Mouse (Mus musculus): ENCODE measurements around the gene Cd3e. TPM values are rescaled to one million over a fixed set of nuclear protein-coding genes. Genes with fewer than 3 reads are reported as not detected.

Cd3e gene
- total RNA-seq, 4 experiments from 2014 or later = 1.3 to 1.5 TPM; not detected in 2

DNA sequence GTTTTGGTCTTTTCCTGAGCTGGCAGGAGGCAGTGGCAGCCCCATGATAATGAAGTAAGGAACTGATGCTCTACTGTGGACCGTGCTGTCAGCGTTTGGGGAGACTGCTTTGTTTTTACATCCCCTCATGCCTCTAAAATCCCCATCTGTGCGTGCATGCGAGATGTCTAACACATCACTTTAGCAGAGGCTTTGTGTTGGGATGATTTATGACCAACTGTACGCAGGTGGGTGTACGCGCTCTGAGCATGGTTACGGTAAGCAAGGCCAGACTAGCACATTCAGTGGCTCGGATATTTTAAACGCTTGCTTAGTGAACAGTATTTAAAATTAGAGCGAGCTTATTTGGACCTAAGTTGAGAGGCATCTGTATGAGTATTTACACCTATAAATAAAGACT lies 8.6 kb upstream of the Cd3e start:
- no peak for DNase-seq (ENCODE audit: low spot score)

DNA sequence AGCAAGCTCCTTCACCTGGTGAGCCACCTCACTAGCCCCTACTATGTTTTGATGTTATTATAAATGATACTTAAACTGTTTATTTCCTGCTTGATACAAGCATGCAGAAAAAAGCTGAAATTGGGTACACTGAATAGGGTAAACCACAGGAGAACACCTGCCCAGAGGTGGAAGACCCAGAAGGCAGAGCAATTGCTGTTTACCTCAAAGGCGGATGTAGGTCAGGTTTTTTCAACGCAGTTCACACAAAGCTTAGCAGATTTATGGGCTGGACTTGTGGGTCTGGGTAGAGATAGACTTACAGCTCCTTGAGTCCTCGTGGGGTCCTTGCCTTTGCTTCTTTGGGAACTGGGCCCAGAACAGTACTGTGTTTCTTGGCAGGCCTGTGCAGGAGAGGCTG lies 6.4 kb upstream of the Cd3e start:
- no peak for DNase-seq (ENCODE audit: low spot score)

GRCm38 (mm10) chr9:45014879-45015278 lies 5.5 kb upstream of the Cd3e start:
- DNase-seq (ENCODE audit: low spot score) = no peak

DNA sequence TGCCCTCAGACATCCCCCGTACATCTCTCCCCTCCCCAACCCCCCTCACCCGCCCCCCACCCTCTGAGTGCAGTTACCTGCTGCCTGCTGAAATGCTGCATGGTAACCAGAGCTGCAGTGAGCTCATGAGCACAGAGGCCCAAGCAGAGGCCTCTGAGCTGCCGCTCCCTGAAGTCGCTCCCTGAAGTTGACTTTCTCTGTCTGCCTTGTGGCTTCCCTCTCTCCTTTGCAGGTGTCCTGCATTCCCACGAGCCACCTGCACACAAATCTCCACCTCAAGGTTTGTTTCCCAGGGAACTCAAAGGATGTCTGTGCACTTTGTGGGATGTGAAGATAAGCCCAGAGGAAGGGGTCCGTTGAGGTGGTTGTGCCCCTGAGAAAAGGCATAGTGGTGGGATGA lies 1.9 kb upstream of the Cd3e start:
- DNase-seq (ENCODE audit: low spot score) = no peak

GRCm38 (mm10) chr9:45010461-45010860 lies 1.0 kb upstream of the Cd3e start:
- DNase-seq (ENCODE audit: low spot score) = no peak

GRCm38 (mm10) chr9:45008342-45008741 lies 1.1 kb downstream of the Cd3e start:
- no peak for DNase-seq (ENCODE audit: low spot score)

DNA sequence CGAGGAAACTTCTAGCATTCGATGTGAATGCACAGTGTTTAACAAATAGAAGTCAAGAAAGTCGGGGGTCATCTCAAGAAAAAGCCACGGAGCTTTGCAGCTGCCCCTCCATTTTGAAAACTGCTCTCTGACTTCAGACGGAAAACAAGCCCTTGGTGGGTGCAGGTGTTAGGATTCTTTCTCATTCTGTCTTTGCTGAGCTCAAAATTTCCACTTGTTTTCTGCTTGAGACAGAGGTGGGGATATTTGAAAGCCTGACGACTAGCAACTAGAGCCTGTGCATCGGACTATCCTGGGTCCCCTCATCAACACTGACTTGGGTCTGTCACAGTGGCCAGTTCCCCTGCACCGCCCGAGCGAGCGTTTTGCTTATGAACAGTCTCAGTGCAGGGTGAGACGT lies 2.0 kb downstream of the Cd3e start:
- no peak for DNase-seq (ENCODE audit: low spot score)

GRCm38 (mm10) chr9:45000249-45000648 lies 9.2 kb downstream of the Cd3e start:
- DNase-seq (ENCODE audit: low spot score) = no peak

- no peak for DNase-seq (ENCODE audit: low spot score)
These were observed 9.7 kb downstream of the Cd3e start for GRCm38 (mm10) chr9:44999776-45000175.

- DNase-seq (ENCODE audit: low spot score) = no peak
These were observed 10.3 kb downstream of the Cd3e start for GRCm38 (mm10) chr9:44999171-44999570.

- no peak for DNase-seq (ENCODE audit: low spot score)
These were observed 11.3 kb downstream of the Cd3e start for GRCm38 (mm10) chr9:44998138-44998537.

- no peak for DNase-seq (ENCODE audit: low spot score)
These were observed 12.8 kb downstream of the Cd3e start for GRCm38 (mm10) chr9:44996590-44996989.

- no peak for DNase-seq (ENCODE audit: low spot score)
These were observed 14.5 kb downstream of the Cd3e start for GRCm38 (mm10) chr9:44994962-44995361.

- no peak for DNase-seq (ENCODE audit: low spot score)
These were observed 16.2 kb downstream of the Cd3e start for GRCm38 (mm10) chr9:44993268-44993667.

DNA sequence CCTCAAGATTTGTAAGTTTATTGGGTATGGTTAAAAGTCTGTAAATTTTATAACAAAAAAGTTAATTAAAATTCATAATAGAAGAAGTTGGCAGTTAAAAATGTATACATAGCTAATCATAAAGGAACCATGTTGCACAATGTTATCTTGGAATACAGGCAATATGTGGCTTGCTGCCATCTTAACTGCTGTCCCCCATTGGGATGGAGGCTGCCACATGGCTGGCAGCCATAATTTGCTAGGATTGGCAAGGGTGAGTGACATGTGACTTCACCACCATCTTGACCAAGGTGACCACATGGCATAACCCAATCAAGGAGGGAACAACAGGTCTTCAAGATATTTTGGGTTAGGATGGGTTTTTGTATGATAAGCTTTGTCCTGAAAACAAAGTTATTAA lies 17.2 kb downstream of the Cd3e start:
- DNase-seq (ENCODE audit: low spot score) = no peak

- no peak for DNase-seq (ENCODE audit: low spot score)
These were observed 17.6 kb downstream of the Cd3e start for GRCm38 (mm10) chr9:44991821-44992220.

- DNase-seq (ENCODE audit: low spot score) = no peak
These were observed 22.5 kb downstream of the Cd3e start for GRCm38 (mm10) chr9:44986976-44987375.

- DNase-seq (ENCODE audit: low spot score) = peak; percentile 19
These were observed 23.1 kb downstream of the Cd3e start for GRCm38 (mm10) chr9:44986242-44986781.

DNA sequence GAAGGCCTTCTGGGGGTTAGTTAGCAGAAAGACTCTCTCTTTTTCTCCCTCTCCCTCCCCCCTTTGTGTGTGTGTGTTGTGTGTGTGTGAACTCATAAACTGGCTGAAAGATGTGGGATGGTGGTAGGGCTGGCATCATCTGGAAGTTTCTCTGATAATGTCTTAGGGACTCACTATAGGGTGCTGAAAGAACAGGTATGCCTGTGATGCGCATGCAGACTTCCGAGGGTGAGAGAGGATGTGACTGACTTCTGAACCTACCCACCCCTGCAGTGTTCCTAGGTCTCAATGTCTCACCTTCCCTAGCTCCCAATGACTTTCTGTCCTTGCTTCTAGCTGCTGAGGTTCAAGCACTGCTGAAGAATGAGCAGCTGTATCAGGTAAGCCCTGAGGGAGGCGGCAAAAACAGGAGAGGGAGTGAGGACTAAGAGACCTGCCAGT lies 23.7 kb downstream of the Cd3e start:
- DNase-seq (ENCODE audit: low spot score) = no peak

- DNase-seq (ENCODE audit: low spot score) = no peak
These were observed 26.4 kb downstream of the Cd3e start for GRCm38 (mm10) chr9:44983001-44983400.

DNA sequence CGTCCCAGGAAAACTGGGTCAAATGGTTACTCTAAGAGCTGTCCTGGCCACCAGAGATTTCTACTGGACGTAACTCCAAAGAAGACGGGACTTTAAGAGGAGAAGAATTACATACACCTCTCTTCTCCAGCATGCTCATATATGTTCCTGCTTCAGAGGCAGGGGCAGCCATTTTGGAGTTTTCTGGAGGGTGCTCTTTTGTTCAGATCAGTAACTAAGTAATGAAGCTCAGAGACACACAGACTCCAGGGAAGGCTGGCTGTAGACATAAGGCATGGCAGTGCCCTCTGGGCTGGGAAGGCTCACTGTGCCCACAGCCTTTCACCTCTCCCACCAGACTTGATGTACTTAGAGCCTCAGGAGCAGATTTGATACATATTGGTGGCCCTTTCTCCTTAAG lies 26.9 kb downstream of the Cd3e start:
- DNase-seq (ENCODE audit: low spot score) = no peak

DNA sequence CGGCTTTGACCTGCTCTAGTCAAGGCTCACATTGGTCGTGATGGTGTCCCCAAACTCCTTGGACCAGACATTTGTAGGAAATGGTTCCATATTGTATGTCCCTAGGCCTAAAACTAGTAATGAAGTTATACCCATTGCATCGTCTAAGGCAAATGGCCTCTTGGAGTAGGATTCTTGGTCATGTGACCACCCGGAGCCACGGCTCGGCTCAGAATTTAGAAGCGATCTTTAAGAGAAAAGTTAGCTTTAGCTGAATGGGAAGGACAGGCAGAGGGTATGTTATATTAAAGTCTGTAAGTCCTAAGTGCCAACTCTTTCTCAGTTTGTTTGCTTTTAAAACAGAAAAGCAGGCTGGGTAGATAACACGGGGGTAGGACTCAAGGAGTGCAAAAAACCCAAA lies 27.3 kb downstream of the Cd3e start:
- no peak for DNase-seq (ENCODE audit: low spot score)

DNA sequence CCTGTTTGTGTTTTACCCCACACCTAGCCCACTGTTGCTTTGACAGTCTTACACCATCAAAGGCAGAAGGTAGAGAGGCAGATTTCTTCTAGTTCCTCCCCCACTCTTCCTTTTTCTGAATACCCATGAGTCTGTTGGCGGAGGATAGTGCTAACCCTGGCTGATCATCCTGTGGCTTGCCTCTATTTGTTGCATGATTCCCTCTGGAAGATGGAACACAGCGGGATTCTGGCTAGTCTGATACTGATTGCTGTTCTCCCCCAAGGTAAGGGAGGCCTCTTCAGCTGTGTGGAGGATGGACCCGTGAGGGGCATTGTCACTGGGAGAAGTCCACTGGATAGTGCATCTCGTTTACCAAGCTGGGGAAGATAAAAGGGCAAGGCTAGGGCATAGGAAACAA lies 27.8 kb downstream of the Cd3e start, which contains the start of gene Cd3d:
Gene Cd3d (plus strand): TSS at position 111 of the 400 bp plus-strand sequence.
- DNase-seq (ENCODE audit: low spot score) = no peak

DNA sequence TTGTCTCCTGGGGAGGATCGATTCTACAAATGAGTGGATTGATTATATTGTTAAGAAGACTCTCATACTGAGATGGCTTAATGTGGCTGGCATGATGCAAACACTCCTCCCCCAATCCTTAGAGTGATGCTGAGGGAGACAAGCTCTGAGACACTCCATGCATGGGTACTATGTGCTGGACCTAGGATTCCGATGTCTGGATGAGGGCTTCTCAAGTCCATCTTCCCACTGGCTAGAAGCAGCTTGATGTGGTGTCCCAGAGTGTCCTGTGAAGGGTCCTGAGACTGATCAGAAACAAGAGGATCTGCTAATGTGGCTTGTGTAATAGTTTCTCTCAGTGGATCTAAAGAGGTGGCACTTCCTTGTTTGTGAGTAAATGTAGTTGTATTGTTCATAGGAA lies 28.3 kb downstream of the Cd3e start:
- no peak for DNase-seq (ENCODE audit: low spot score)

Data from heart, adult 8-10 months (tissue).